Mouse (Mus musculus) neutrophil, adult 5-6 weeks (primary cell): ENCODE results near the gene Reps2. TPM values are rescaled to one million over a fixed set of nuclear protein-coding genes. Genes with fewer than 3 reads are reported as not detected.

Source experiments
- ATAC-seq: fragments of 151-379, 151-347 bp; 2 replicates; pipeline ENCODE4 v1.8.0; 2017; ENCODE audit warnings: mild to moderate bottlenecking, moderate TSS enrichment; ENCODE audit not compliant: insufficient number of reproducible peaks, poor library complexity, low FRiP score, severe bottlenecking; ENCODE audit errors: extremely low read depth
- total RNA-seq: library from RNA; stranded (forward); fragments of 200-1000 nt; gene quantifications from 2 replicates; pipeline ENCODE4 v1.2.3, GENCODE M21; 2017

The Reps2 gene
- total RNA-seq, 1 experiment from 2014 or later: 1.0 TPM

- ATAC-seq: no peak
These were observed 123.1 kb downstream of the Reps2 start for GRCm38 (mm10) chrX:162520374-162520773.

- no peak for ATAC-seq
These were observed 132.9 kb downstream of the Reps2 start for GRCm38 (mm10) chrX:162510426-162510980.

- no peak for ATAC-seq
These were observed 138.3 kb downstream of the Reps2 start for GRCm38 (mm10) chrX:162505186-162505585.

GRCm38 (mm10) chrX:162503436-162503835, 140.0 kb downstream of the Reps2 start:
- no peak for ATAC-seq

- ATAC-seq: no peak
These were observed 142.5 kb downstream of the Reps2 start for GRCm38 (mm10) chrX:162500962-162501361.

GRCm38 (mm10) chrX:162496485-162496884, 147.0 kb downstream of the Reps2 start:
- no peak for ATAC-seq

GRCm38 (mm10) chrX:162488630-162489029, 154.8 kb downstream of the Reps2 start:
- ATAC-seq: no peak

- no peak for ATAC-seq
These were observed 155.7 kb downstream of the Reps2 start for GRCm38 (mm10) chrX:162487734-162488133.

GRCm38 (mm10) chrX:162470213-162470612, 173.2 kb downstream of the Reps2 start:
- no peak for ATAC-seq

GRCm38 (mm10) chrX:162462156-162462555, 181.3 kb downstream of the Reps2 start:
- no peak for ATAC-seq

- no peak for ATAC-seq
These were observed 187.0 kb downstream of the Reps2 start for GRCm38 (mm10) chrX:162456445-162456844.

GRCm38 (mm10) chrX:162455364-162455763, 188.1 kb downstream of the Reps2 start:
- no peak for ATAC-seq

- ATAC-seq: no peak
These were observed 189.5 kb downstream of the Reps2 start for GRCm38 (mm10) chrX:162453821-162454402.

- ATAC-seq: no peak
These were observed 190.8 kb downstream of the Reps2 start for GRCm38 (mm10) chrX:162452642-162453041.

GRCm38 (mm10) chrX:162447974-162448373, 195.5 kb downstream of the Reps2 start:
- no peak for ATAC-seq

GRCm38 (mm10) chrX:162446678-162447318, 196.7 kb downstream of the Reps2 start:
- no peak for ATAC-seq

GRCm38 (mm10) chrX:162443387-162443786, 200.1 kb downstream of the Reps2 start:
- ATAC-seq: no peak

GRCm38 (mm10) chrX:162442970-162443369, 200.5 kb downstream of the Reps2 start:
- ATAC-seq: no peak

GRCm38 (mm10) chrX:162432776-162433543, 210.5 kb downstream of the Reps2 start:
- ATAC-seq: no peak

GRCm38 (mm10) chrX:162427698-162428097, 215.8 kb downstream of the Reps2 start:
- ATAC-seq: no peak
